Mouse (Mus musculus) kidney, adult 8-10 months (tissue): ENCODE data around the gene Tmem237.

Experiments used
- DNase-seq, 2 experiments: peaks; one replicate each; pipeline ENCODE4 v3.0.0; 2022

The Tmem237 gene

DNA sequence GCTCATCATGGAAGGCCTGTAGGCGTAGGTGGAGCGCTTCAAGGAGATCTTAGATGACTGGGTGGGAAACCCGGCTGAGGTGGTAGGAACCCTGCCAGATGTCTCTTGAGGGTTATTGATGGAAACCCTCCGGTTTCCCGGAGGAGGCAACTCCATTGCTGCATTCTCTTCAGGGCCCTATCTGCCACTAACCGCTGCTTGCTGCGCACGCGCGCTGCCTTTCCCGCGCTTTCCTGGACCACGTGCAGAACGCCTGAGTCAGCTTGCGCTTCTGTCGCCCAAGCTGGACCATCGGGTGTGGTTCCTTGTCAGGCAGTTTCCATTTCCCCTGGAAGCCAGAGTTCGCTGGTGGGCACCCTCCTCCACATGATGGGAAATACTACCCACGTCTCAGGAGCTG is 25.5 kb downstream of the Tmem237 start, which contains the start of gene C2cd6:
Gene C2cd6 (minus strand): TSS at position 196 of the 400 bp plus-strand sequence.
- DNase-seq: no peak

DNA sequence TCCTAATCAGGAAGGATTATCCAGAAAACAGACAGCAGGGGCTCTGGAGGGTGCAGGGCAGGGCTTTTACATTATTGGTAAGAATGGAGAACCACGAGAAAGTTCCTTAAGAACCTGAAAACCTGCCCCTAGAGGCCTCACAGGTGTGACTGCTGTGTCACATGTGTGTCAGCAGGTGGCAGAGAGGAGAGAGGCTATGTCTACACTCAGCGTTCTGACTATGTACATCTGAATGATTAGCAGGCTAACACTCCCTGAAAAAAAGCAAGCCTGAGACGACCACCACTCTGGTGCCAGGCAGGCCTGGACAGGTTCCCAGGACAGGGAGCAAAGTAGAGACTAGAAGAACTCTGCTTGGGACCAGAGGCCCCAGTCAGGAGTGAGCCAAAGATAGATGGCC is 49.3 kb downstream of the Tmem237 start:
- DNase-seq: peak; percentile 11 to 35

- DNase-seq: peak; percentile 22 to 70
These were observed 52.2 kb downstream of the Tmem237 start for GRCm38 (mm10) chr1:59067976-59068375.

DNA sequence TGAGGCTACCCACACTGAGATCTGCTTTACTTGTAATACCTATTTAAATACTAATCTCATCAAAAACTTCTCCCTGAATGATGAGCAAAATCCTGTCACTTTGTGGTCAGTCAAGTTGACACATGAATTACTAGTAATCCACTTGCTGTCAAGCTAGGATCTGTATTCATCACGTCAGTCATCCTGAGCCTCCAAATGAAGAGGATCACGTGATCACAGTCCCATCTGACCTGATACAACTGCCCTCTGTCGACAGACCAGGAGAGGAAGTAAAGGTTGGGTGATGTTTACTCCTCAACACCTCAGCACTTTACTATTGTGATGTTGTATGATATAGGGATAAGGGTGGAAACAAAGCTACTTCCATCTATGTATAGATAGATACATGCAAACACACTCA is 56.5 kb downstream of the Tmem237 start:
- no peak for DNase-seq

- DNase-seq: peak; percentile 21 to 55
These were observed 63.3 kb downstream of the Tmem237 start for GRCm38 (mm10) chr1:59056955-59057354.

- DNase-seq: no peak
These were observed 68.9 kb downstream of the Tmem237 start for GRCm38 (mm10) chr1:59051306-59051705.
